Mouse (Mus musculus): ENCODE measurements around the gene Cep97. TPM values are rescaled to one million over a fixed set of nuclear protein-coding genes. Genes with fewer than 3 reads are reported as not detected.

Cep97 gene
- polyA plus RNA-seq, 1 experiment, result 20.6 TPM

DNA sequence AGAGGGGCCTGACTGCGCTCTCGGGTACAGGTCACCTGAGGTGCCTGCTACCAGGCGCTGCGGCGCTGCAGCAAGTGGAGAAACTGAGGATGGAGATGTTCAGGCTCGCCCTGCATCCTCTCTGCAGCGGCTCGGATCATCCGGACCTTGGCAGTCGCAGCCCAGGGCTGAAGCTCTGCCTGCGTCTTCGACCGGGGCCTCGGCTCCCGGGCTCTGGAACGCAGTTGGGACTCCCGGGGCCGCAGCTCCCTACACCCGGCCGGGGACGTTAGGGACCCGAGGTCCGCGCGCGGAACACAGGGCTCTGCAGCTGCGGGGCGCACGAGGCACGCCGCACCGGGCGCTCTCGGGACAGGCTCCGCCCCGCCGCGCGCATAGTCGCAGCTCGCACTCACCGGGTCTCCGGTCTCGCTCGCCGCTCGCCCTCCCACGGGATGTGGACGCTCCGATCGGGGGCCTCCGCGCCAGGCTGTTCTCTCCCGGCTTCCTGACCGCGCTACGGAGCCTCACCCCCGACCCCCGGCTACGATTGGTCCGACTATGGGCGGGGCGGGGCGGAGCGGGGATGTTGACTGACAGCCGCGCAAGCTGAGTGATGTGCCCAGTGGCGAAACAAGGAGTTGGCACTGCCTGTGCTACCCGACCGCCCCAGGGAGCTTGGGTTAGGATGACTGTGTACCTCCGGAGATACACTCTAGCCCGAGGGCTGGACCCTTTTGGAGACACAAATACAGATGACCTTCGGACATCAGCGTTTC, 39.6 kb downstream of the Cep97 start, which contains the start of gene Nxpe3:
Gene Nxpe3, minus strand, starts transcription at position 393 of the 758 bp plus-strand sequence.
- Histone ChIP-seq H3K4me1 (ENCODE audit: control insufficient read depth, insufficient read depth, low read length) (no peaks in the 10 kb centered on the region), H3K4me3 (ENCODE audit: low read depth, low read length) (peak within 1 kb of the TSS; percentile 80), H3K36me3 (ENCODE audit: control insufficient read depth, insufficient read depth, low read length, poor library complexity, severe bottlenecking) (peaks cover 2% of the 10 kb centered on the region; the same call in 1 of the 2 replicates), H3K9me3 (replicated peaks; ENCODE audit: control insufficient read depth, insufficient read depth, low read length, poor library complexity, severe bottlenecking) (no peaks in the 10 kb centered on the region), H3K27ac (ENCODE audit: insufficient read depth, low read length) (peak within 1 kb of the TSS; percentile 78), H3K9ac (ENCODE audit: low read depth, poor library complexity, severe bottlenecking) (peak within 1 kb of the TSS; percentile 58), H3K27me3 (ENCODE audit: control insufficient read depth, insufficient read depth, low read length, poor library complexity, severe bottlenecking) (no peaks in the 10 kb centered on the region)
- no peak for TF ChIP-seq EP300 (IDR thresholded peaks at IDR 0.05; ENCODE audit: insufficient read depth, low read depth, low read length)
- TF ChIP-seq POLR2A (IDR thresholded peaks at IDR 0.05; ENCODE audit: insufficient read depth, low read length), result peak; percentile 34

DNA sequence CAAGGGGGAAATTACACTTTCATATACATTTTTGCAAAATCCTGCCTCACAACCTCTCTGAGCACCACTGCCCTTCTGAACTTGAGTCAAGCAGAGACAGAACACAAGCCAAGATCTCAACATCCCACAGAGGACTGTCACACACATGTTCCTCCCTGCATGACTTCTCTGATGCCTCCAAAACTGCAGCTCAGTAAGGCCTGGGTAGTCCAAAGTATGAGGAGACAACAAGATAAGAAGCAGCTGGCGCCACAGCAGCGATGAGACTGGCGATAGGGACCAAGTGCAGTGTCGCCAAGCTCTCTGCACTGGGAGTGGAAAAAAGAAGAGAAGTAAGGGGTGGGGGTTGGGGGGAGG, 40.1 kb downstream of the Cep97 start:
- H3K4me1 ChIP-seq (ENCODE audit: control insufficient read depth, insufficient read depth, low read length), result no peaks in the 10 kb centered on the region
- no peak overlapping the region for H3K27ac ChIP-seq (ENCODE audit: insufficient read depth, low read length)
- H3K9me3 ChIP-seq (replicated peaks; ENCODE audit: control insufficient read depth, insufficient read depth, low read length, poor library complexity, severe bottlenecking), result no peaks in the 10 kb centered on the region
- TF ChIP-seq CTCF (IDR thresholded peaks at IDR 0.05; ENCODE audit: low read depth, low read length) (no peak), EP300 (IDR thresholded peaks at IDR 0.05; ENCODE audit: insufficient read depth, low read depth, low read length) (no peak), POLR2A (IDR thresholded peaks at IDR 0.05; ENCODE audit: insufficient read depth, low read length) (no peak)
- H3K4me3 ChIP-seq (ENCODE audit: low read depth, low read length), result peak overlapping the region; percentile 80
- H3K9ac ChIP-seq (ENCODE audit: low read depth, poor library complexity, severe bottlenecking), result peak overlapping the region; percentile 58
- H3K36me3 ChIP-seq (ENCODE audit: control insufficient read depth, insufficient read depth, low read length, poor library complexity, severe bottlenecking), result peaks cover 2% of the 10 kb centered on the region; the same call in 1 of the 2 replicates
- no peaks in the 10 kb centered on the region for H3K27me3 ChIP-seq (ENCODE audit: control insufficient read depth, insufficient read depth, low read length, poor library complexity, severe bottlenecking)

DNA sequence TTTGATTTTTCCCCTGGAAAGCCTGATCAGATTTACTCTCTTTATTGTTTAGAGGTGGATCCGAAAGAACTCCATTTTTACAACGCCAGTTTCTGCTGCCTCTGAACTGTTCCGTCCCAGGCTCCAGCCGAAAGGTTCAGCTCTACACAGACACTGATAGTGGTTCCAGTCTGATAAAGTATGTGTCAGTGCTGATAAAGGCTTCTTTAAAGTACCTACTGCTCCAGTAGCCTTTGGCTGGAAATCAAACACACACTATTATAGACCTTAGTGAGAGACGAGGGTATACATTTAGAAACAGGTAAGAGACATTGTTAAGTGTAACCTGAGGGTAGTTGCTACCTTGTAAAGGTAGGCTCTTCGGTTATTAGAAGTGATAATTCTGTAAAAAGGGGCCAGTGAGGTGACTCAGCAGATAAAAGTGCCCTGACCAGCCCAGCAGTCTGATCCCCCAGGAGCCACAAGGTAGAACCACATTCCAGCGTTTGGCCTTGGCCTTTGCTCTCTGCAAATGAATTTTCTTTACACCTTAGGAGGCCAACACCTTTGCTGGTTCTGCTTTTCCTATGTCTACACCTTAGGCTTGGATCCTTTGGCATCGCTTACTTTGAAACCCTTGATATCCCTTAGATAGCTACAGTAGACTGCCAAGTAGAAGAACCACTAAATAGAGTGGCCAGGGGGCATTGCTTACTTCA, 41.1 kb downstream of the Cep97 start:
- H3K9me3 ChIP-seq (replicated peaks; ENCODE audit: control insufficient read depth, insufficient read depth, low read length, poor library complexity, severe bottlenecking), result no peaks in the 10 kb centered on the region
- H3K4me1 ChIP-seq (ENCODE audit: control insufficient read depth, insufficient read depth, low read length), result no peaks in the 10 kb centered on the region
- no peaks in the 10 kb centered on the region for H3K27me3 ChIP-seq (ENCODE audit: control insufficient read depth, insufficient read depth, low read length, poor library complexity, severe bottlenecking)
- peaks cover 2% of the 10 kb centered on the region; the same call in 1 of the 2 replicates for H3K36me3 ChIP-seq (ENCODE audit: control insufficient read depth, insufficient read depth, low read length, poor library complexity, severe bottlenecking)
- H3K9ac ChIP-seq (ENCODE audit: low read depth, poor library complexity, severe bottlenecking), result no peak overlapping the region
- H3K4me3 ChIP-seq (ENCODE audit: low read depth, low read length), result no peak overlapping the region
- TF ChIP-seq CTCF (IDR thresholded peaks at IDR 0.05; ENCODE audit: low read depth, low read length) (no peak), POLR2A (IDR thresholded peaks at IDR 0.05; ENCODE audit: insufficient read depth, low read length) (no peak), EP300 (IDR thresholded peaks at IDR 0.05; ENCODE audit: insufficient read depth, low read depth, low read length) (no peak)
- H3K27ac ChIP-seq (ENCODE audit: insufficient read depth, low read length), result no peak overlapping the region

DNA sequence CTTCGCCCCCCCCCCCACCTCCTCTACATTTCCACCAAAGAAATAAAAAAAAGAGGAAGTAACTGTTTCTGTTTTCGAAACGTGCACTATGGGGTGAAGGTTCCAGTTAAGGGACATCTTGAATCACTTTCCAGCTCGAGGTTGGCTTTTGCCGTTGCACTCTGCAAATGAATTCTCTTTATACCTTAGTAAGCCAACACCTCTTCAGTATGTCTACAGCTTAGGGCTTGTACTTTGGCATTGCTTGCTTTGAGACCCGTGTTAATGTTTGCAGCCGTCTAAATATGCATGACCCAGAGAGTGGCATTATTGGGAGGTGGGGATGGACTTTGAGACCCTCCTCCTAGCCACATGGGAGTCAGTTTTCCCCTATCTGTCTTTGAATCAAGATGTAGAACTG, 42.2 kb downstream of the Cep97 start:
- Histone ChIP-seq H3K4me3 (ENCODE audit: low read depth, low read length) (no peak overlapping the region), H3K27me3 (ENCODE audit: control insufficient read depth, insufficient read depth, low read length, poor library complexity, severe bottlenecking) (no peaks in the 10 kb centered on the region), H3K9ac (ENCODE audit: low read depth, poor library complexity, severe bottlenecking) (no peak overlapping the region), H3K9me3 (replicated peaks; ENCODE audit: control insufficient read depth, insufficient read depth, low read length, poor library complexity, severe bottlenecking) (no peaks in the 10 kb centered on the region), H3K36me3 (ENCODE audit: control insufficient read depth, insufficient read depth, low read length, poor library complexity, severe bottlenecking) (peaks cover 2% of the 10 kb centered on the region; the same call in 1 of the 2 replicates), H3K27ac (ENCODE audit: insufficient read depth, low read length) (no peak overlapping the region), H3K4me1 (ENCODE audit: control insufficient read depth, insufficient read depth, low read length) (peaks cover 2% of the 10 kb centered on the region)
- no peak for TF ChIP-seq CTCF (IDR thresholded peaks at IDR 0.05; ENCODE audit: low read depth, low read length)
- no peak for TF ChIP-seq EP300 (IDR thresholded peaks at IDR 0.05; ENCODE audit: insufficient read depth, low read depth, low read length)
- TF ChIP-seq POLR2A (IDR thresholded peaks at IDR 0.05; ENCODE audit: insufficient read depth, low read length), result no peak

DNA sequence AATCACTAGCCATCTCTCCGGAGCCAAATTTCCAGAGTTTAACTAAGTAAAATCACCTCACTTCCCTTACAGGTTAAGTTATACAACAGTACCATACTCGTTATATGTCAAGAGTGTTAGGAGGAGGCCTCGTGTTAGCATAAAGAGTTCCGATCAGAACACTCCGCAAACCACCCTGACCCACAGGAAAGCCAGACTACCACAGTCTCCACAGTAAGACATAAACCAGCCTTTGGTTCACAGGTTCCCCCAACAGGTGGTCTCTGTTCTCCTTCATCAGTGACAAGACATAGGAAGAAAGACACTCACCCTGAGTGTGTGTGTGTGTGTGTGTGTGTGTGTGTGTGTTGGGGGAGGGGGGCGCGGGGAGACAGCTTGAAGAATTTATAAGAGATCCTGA, 43.3 kb downstream of the Cep97 start:
- no peak overlapping the region for H3K27ac ChIP-seq (ENCODE audit: insufficient read depth, low read length)
- no peak for TF ChIP-seq POLR2A (IDR thresholded peaks at IDR 0.05; ENCODE audit: insufficient read depth, low read length)
- no peak for TF ChIP-seq EP300 (IDR thresholded peaks at IDR 0.05; ENCODE audit: insufficient read depth, low read depth, low read length)
- TF ChIP-seq CTCF (IDR thresholded peaks at IDR 0.05; ENCODE audit: low read depth, low read length), result no peak
- no peak overlapping the region for H3K4me3 ChIP-seq (ENCODE audit: low read depth, low read length)
- peaks cover 2% of the 10 kb centered on the region for H3K4me1 ChIP-seq (ENCODE audit: control insufficient read depth, insufficient read depth, low read length)
- H3K36me3 ChIP-seq (ENCODE audit: control insufficient read depth, insufficient read depth, low read length, poor library complexity, severe bottlenecking), result peaks cover 2% of the 10 kb centered on the region
- no peak overlapping the region for H3K9ac ChIP-seq (ENCODE audit: low read depth, poor library complexity, severe bottlenecking)
- H3K9me3 ChIP-seq (replicated peaks; ENCODE audit: control insufficient read depth, insufficient read depth, low read length, poor library complexity, severe bottlenecking), result no peaks in the 10 kb centered on the region
- no peaks in the 10 kb centered on the region for H3K27me3 ChIP-seq (ENCODE audit: control insufficient read depth, insufficient read depth, low read length, poor library complexity, severe bottlenecking)

Data from ES-Bruce4 (cell line).